In genomic region chr2:18093858-18094257, GRCm38 (mm10) we compare ENCODE assay signal across 14 mouse cellular contexts.
"Had no signal": no experiment of that assay in that cellular context is flagged by ENCODE, and none has a peak within 500 bp of the region (broad histone marks: within the 10 kb centered on the region; RNA-seq: fewer than 3 reads in every experiment).

No protein-coding gene starts in this region.

- H3K4me3 ChIP-seq: left cerebral cortex, adult 2 months; limb, embryonic 10.5 days; midbrain, embryonic 10.5 days; myocyte; neural tube, embryonic 15.5 days had no signal

- H3K4me1 ChIP-seq: limb, embryonic 10.5 days; midbrain, embryonic 10.5 days; neural tube, embryonic 15.5 days had no signal

- ATAC-seq: lung, postnatal 0 days had no signal

- H3K4me2 ChIP-seq: neural tube, embryonic 15.5 days had no signal

- H3K9ac ChIP-seq: liver, embryonic 14.5 days; neural tube, embryonic 15.5 days had no signal

- H3K27ac ChIP-seq: left cerebral cortex, adult 2 months; limb, embryonic 10.5 days; liver, embryonic 14.5 days; midbrain, embryonic 10.5 days; neural tube, embryonic 15.5 days had no signal

- H3K27me3 ChIP-seq: neural tube, embryonic 15.5 days had no signal

- DNase-seq: kidney, postnatal 25 days; lung, adult 2 months; lung, postnatal 4 days; midbrain, embryonic 14.5 days; right cerebral cortex, adult 18-20 months; right cerebral cortex, postnatal 25 days; thymus, postnatal 36 days had no signal

- H3K9me3 ChIP-seq: limb, embryonic 10.5 days; midbrain, embryonic 10.5 days; neural tube, embryonic 15.5 days had no signal
